Mouse (Mus musculus) hindbrain, embryonic 12.5 days (tissue): ENCODE data around the gene Tprg. TPM values are rescaled to one million over a fixed set of nuclear protein-coding genes. Genes with fewer than 3 reads are reported as not detected.
A peak's percentile ranks its signal among the peaks of the same experiment; 100 is the strongest.

Experiments used
- ATAC-seq: fragments of 200-750 bp; cut with Nextera tagmentation; 2 replicates; pipeline ENCODE4 v1.8.0; 2017; ENCODE audit warnings: moderate TSS enrichment; ENCODE audit not compliant: low FRiP score
- H3K27ac ChIP-seq: fragments of 300-500 bp; sonication (generic); 2 replicates; pipeline ENCODE4 v1.5.1; 2016; ENCODE audit warnings: mild to moderate bottlenecking
- H3K27me3 ChIP-seq: fragments of 300-500 bp; sonication (generic); 2 replicates; pipeline ENCODE4 v1.6.1; 2016; ENCODE audit warnings: mild to moderate bottlenecking
- H3K36me3 ChIP-seq: fragments of 300-500 bp; sonication (generic); 2 replicates; pipeline ENCODE4 v1.6.1; 2016; ENCODE audit warnings: mild to moderate bottlenecking
- H3K4me1 ChIP-seq: fragments of 300-500 bp; sonication (generic); 2 replicates; pipeline ENCODE4 v1.6.1; 2016
- H3K4me2 ChIP-seq: fragments of 300-500 bp; sonication (generic); replicated peaks from 2 replicates; pipeline ENCODE4 v1.6.1; 2016; ENCODE audit warnings: mild to moderate bottlenecking
- H3K4me3 ChIP-seq: fragments of 300-500 bp; sonication (generic); 2 replicates; pipeline ENCODE4 v1.5.1; 2016; ENCODE audit warnings: mild to moderate bottlenecking
- H3K9ac ChIP-seq: fragments of 300-500 bp; sonication (generic); 2 replicates; pipeline ENCODE4 v1.6.1; 2016; ENCODE audit warnings: mild to moderate bottlenecking, moderate library complexity
- H3K9me3 ChIP-seq: fragments of 300-500 bp; sonication (generic); replicated peaks from 2 replicates; pipeline ENCODE4 v1.6.1; 2016; ENCODE audit warnings: mild to moderate bottlenecking
- WGBS: fragments of 180-500 bp; shearing (Covaris S2); methylation state at CpG from one replicate; pipeline ENCODE4 v1.1.7; 2016; 5-methylcytosine and 5-hydroxymethylcytosine counted together
- polyA plus RNA-seq: library from polyadenylated mRNA; unstranded; fragments of >200 nt; fragmentation: Nextera tagmentation; extraction: Ambion mirVana; gene quantifications from 2 replicates; pipeline ENCODE4 v1.2.1, GENCODE M21; 2016

Tprg gene
- polyA plus RNA-seq = not detected in 2 replicates

DNA sequence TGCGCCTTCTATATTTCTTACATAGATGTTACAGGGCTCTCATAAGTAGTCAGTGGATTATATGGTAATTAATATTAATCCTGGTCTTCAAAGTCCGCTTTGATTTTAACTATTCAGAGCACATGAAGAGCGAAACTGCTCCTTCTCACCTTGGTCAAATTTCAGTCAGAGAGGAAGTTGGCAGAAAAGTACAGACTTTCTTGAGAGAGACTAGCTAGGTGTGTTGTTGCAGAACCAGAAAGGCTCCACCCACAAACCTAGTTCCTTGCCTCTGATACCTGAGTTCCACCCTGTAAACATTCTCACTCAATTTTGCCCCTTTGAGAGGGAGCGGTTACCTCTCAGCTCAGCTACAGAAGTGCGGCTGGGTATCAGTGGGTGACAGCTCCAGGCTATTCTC is at the start of gene Tprg:
Tprg (plus strand) TSS at position 301 of the 400 bp plus-strand sequence.
- Histone ChIP-seq H3K36me3 (no peaks in the 10 kb centered on the region), H3K27ac (no peak within 1 kb of the TSS), H3K9ac (no peak within 1 kb of the TSS), H3K27me3 (no peaks in the 10 kb centered on the region), H3K4me3 (no peak within 1 kb of the TSS), H3K4me1 (no peaks in the 10 kb centered on the region), H3K4me2 (no peak within 1 kb of the TSS), H3K9me3 (no peaks in the 10 kb centered on the region)
- ATAC-seq = no peak
- WGBS = 92% methylated on average over 5 of the region's 5 CpGs

DNA sequence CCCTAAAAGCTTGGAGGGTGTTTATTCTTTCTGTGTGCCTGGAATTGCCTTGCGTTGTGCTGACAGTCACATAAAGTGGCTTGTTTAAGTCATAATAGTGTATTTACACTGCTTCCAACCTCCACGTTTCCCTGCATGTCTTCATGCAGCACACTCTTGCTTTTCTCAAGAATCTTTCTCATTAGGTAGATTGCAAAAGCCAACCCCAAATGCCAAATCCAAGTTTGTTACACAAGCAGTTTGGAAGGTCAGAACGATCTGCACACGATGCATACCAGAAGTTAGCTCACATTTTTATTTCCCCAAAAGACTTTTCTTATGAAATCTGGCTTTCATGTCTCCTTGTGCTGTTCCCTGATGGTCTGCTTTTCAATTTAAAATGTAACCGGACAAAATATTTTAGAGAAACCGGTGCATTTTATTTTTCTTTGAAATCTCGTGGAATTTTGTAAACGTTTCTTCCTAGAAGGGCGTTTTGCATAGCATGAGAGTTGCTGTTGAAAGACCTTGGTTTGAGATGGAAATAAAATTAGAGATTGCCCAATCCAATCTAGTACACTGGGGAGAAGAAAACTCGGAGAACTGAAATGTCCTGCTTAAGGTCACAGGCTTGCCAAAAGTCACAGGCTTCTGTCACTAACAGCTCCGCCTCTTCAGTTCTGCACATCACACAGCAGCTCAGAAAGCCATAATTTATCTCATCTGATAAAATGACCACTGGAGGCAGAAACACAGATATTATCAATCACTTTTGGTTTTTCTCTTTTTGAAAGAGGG is 48.2 kb upstream of the Tprg start:
- Histone ChIP-seq H3K27ac (no peak overlapping the region), H3K36me3 (no peaks in the 10 kb centered on the region), H3K4me3 (no peak overlapping the region), H3K27me3 (no peaks in the 10 kb centered on the region), H3K9me3 (no peaks in the 10 kb centered on the region), H3K4me1 (no peaks in the 10 kb centered on the region), H3K4me2 (no peak overlapping the region), H3K9ac (no peak overlapping the region)
- ATAC-seq = no peak
- WGBS = 83% methylated on average over 11 of the region's 11 CpGs

DNA sequence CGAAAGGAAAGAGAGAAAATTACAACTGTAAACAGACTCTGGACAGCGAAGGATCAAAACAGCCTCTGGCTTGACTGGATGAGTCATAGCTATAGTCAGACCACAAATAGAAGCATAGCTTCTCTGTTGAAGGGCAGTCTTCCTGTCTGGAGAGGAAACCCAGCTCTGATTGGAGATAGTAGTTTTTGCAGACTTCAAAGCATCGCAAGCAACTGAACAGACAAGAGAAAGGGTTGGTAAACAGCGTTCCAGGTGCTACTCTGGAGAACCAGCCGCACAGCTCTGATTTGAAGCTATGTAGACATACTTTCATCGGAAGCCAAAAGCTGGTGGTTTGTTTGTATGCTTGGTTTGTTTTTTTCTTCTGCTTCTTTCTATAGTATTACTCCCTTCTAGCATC is 37.7 kb upstream of the Tprg start:
- no peak for ATAC-seq
- Histone ChIP-seq H3K9ac (no peak overlapping the region), H3K4me3 (no peak overlapping the region), H3K27me3 (no peaks in the 10 kb centered on the region), H3K4me1 (no peaks in the 10 kb centered on the region), H3K27ac (no peak overlapping the region), H3K9me3 (no peaks in the 10 kb centered on the region), H3K36me3 (no peaks in the 10 kb centered on the region), H3K4me2 (no peak overlapping the region)
- 92% methylated on average over 6 of the region's 6 CpGs for WGBS

DNA sequence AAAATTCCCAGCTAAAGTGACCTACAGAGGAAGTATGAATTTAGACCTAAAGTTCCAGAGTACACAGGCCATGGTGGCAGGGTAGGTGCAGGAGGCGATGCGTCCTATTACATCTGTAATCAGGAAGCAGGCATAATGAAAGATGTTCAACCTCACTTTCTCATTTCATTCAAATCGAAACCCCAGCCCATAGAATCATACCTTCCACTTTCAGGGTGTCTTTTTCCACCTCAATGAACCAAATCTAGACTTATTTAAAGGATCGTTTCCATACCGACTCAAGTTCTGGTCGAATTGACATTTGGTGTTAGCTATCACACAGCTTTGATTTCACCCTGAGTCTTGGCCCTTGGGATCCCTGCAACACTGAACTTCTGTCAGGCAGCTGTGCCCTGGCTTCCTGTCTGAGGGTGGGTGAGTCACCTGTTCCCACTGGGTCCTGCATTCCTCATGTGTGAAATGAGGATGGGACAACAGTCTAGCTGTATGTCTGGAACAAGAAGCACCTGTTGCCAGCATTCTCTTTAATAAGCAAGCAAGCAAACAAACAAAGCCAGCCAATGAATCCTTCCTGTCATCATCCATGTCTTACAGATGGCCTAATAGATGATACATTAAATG is 36.4 kb upstream of the Tprg start:
- no peaks in the 10 kb centered on the region for H3K36me3 ChIP-seq
- no peaks in the 10 kb centered on the region for H3K27me3 ChIP-seq
- no peak overlapping the region for H3K4me3 ChIP-seq
- ATAC-seq = no peak
- 87% methylated on average over 6 of the region's 6 CpGs for WGBS
- H3K27ac ChIP-seq = no peak overlapping the region
- no peaks in the 10 kb centered on the region for H3K4me1 ChIP-seq
- H3K9me3 ChIP-seq = no peaks in the 10 kb centered on the region
- no peak overlapping the region for H3K9ac ChIP-seq
- no peak overlapping the region for H3K4me2 ChIP-seq

DNA sequence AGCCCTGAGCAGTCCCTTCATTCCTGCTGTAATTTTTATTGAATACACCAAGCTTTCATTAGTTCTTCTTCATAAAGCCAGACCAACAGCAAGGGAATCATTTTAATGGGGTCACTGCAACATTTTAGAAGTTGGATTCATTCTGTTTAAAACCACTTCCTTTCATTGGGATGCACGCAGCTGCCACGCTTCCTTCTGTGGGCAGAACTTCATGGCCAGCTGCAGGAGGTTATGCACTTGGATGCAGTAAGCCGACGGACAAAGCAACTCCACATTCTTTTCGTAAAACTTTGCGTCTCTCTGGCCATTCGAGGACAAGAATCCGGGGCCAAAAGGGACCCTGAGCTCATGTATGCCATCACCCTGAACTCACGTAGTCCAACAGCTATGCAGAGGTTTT is 35.5 kb upstream of the Tprg start:
- no peaks in the 10 kb centered on the region for H3K27me3 ChIP-seq
- WGBS = 85% methylated on average over 9 of the region's 9 CpGs
- H3K9ac ChIP-seq = no peak overlapping the region
- H3K27ac ChIP-seq = no peak overlapping the region
- H3K9me3 ChIP-seq = no peaks in the 10 kb centered on the region
- H3K4me1 ChIP-seq = no peaks in the 10 kb centered on the region
- H3K36me3 ChIP-seq = no peaks in the 10 kb centered on the region
- H3K4me2 ChIP-seq = no peak overlapping the region
- no peak for ATAC-seq
- no peak overlapping the region for H3K4me3 ChIP-seq

DNA sequence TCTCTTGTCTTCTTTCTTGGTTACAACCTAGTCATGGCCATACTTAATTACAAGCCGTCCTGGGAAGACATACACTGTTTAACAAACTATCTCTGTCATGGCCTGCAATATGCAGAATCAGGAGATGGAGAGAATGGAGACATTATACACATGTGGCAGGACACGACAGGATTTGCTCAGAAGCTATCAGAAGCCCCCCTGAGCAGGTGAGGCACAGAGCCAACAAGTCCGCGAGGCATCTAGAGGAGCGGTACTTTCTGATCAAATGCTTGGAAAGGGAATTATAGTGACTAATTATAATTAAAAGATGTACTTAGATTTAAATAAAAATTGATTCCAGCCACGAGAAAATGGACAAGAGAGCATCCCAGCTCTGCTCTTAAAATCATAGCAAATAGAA is 32.0 kb upstream of the Tprg start:
- no peak overlapping the region for H3K4me3 ChIP-seq
- H3K27ac ChIP-seq = no peak overlapping the region
- no peaks in the 10 kb centered on the region for H3K27me3 ChIP-seq
- H3K4me2 ChIP-seq = no peak overlapping the region
- WGBS = 90% methylated on average over 6 of the region's 6 CpGs
- no peak overlapping the region for H3K9ac ChIP-seq
- no peaks in the 10 kb centered on the region for H3K4me1 ChIP-seq
- ATAC-seq = no peak
- H3K36me3 ChIP-seq = no peaks in the 10 kb centered on the region
- no peaks in the 10 kb centered on the region for H3K9me3 ChIP-seq

DNA sequence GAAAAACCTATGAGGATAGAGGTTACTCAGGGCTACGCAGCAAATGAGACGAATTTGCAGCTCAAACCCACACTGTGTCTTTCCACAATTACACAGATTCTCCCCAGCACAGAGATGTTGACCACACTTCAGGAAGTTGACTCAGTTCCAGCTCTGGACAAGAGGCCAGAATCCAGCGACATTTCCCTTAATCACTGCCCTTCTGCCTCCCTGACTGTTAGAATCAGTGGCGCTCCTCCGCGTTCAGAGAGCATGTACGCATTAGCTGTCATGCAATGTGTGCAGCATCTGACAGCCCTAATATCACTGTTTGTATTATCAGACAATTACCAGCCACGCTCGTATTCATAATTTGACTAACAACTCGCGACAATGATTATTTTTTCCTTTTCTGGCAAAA is 31.4 kb upstream of the Tprg start:
- WGBS = 87% methylated on average over 11 of the region's 11 CpGs

DNA sequence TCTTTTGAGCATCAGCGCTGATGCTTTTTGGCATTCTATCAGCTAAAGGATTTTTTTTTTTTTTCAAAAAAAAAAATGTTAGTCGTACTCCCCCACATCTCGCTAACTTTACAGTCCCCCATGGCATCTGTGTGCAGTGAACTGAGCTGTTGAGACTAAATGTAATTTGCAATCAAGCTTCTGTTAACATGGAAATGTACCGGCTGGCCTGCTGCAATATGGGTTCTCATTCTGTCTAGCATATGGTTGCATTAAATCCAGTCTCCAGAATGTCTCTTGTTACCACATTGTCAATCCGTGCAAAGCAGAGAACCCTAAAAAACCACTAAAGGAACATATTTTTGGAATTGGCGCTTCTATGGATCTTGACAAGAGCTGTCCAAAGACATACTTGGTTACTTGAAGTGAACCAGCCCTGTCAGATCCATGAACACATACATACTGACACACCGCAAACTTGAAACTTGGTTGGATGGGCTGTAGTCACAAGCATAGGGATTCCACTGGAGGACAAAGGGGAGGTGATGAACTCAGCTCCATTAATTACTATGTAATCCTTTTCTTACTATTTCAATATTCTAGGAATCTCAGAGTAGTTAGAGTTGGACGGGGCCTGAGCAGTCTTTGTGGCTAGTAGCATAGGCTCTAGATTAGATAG is 30.9 kb upstream of the Tprg start:
- no peaks in the 10 kb centered on the region for H3K9me3 ChIP-seq
- H3K4me2 ChIP-seq = no peak overlapping the region
- no peaks in the 10 kb centered on the region for H3K27me3 ChIP-seq
- 92% methylated on average over 8 of the region's 8 CpGs for WGBS
- H3K36me3 ChIP-seq = no peaks in the 10 kb centered on the region
- H3K4me3 ChIP-seq = no peak overlapping the region
- H3K27ac ChIP-seq = no peak overlapping the region
- no peaks in the 10 kb centered on the region for H3K4me1 ChIP-seq
- H3K9ac ChIP-seq = no peak overlapping the region
- no peak for ATAC-seq

More for the DNA sequence above, 31.4 kb upstream of the Tprg start:
- no peak overlapping the region for H3K27ac ChIP-seq
- no peaks in the 10 kb centered on the region for H3K4me1 ChIP-seq
- H3K27me3 ChIP-seq = no peaks in the 10 kb centered on the region
- H3K4me2 ChIP-seq = no peak overlapping the region
- ATAC-seq = no peak
- no peaks in the 10 kb centered on the region for H3K9me3 ChIP-seq
- no peak overlapping the region for H3K4me3 ChIP-seq
- H3K36me3 ChIP-seq = no peaks in the 10 kb centered on the region
- H3K9ac ChIP-seq = no peak overlapping the region

DNA sequence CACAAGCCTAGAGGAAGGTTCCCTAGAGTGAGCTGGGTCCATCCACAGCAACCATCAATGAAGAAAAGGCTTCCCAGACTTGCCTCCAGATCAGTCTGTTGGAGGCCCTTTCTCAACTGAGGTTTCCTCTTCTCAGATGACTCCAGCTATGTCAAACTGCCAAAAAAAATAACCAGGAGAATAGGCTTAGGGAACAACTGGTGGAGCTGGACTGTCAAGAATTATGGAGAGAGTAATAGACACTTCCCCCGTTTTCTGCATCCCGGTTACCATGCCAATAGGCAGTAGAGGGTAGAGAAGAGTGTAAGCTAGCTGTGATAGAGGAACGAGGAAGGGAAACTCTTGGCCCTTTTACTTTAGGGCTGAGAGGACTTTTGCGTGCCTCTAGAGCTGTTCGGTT is 24.3 kb upstream of the Tprg start:
- H3K4me2 ChIP-seq = no peak overlapping the region
- H3K9me3 ChIP-seq = no peaks in the 10 kb centered on the region
- no peaks in the 10 kb centered on the region for H3K27me3 ChIP-seq
- no peak overlapping the region for H3K9ac ChIP-seq
- 94% methylated on average over 5 of the region's 5 CpGs for WGBS
- no peak for ATAC-seq
- H3K4me1 ChIP-seq = no peaks in the 10 kb centered on the region
- no peak overlapping the region for H3K4me3 ChIP-seq
- H3K36me3 ChIP-seq = no peaks in the 10 kb centered on the region
- no peak overlapping the region for H3K27ac ChIP-seq

DNA sequence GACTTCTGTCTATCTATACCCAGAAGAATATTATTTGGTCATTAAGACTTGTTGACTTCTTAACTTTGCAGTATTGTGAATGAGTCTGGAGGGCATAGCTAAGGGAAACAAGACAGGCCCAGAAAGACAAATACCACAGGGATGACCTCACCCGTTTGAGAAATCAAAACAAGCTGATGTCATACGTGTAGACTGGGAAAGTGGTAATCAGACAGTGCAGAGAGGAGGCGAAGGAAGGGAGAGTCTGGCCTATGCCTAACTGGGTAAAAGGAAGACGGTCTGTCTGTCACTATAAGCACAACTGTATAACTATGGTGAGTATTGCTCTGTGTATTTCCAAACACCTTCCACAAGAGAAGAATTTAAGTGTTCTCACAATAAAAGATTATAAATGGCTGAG is 23.7 kb upstream of the Tprg start:
- Histone ChIP-seq H3K4me1 (no peaks in the 10 kb centered on the region), H3K27me3 (no peaks in the 10 kb centered on the region), H3K9me3 (no peaks in the 10 kb centered on the region), H3K9ac (no peak overlapping the region), H3K36me3 (no peaks in the 10 kb centered on the region), H3K27ac (no peak overlapping the region), H3K4me2 (no peak overlapping the region), H3K4me3 (no peak overlapping the region)
- ATAC-seq = no peak
- WGBS = 86% methylated on average over 4 of the region's 4 CpGs

DNA sequence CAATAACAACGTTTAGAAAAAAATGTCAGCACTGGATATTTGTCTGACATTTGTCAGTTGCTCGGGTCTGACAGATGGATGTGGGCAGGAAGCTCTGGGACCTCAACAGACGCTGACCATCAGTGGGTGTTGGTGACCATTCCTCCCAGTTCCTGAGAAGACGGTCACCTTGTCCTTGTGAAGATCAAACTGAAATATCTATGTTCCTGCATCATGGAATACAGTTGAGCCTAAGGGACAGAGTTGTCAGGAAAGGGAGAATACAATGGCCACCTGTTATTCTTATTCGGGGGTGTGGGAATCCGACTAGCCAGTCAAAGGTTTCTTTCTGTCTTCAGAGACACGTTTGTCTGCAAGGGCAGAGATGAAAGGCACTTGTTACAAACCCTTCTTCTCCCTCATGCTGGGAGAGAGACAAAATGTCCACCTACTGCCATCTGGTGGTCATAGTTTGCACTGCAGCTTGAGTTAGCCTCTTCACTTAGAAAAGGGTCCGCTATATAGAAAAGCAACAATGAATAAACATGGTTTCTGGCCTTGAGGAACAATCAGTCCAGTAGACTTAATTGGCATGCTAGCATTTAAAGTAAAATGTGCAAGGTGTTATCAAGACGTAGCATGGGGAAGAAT is 23.0 kb upstream of the Tprg start:
- H3K4me1 ChIP-seq = no peaks in the 10 kb centered on the region
- no peaks in the 10 kb centered on the region for H3K36me3 ChIP-seq
- H3K9ac ChIP-seq = no peak overlapping the region
- H3K27me3 ChIP-seq = no peaks in the 10 kb centered on the region
- ATAC-seq = peak; percentile 71
- no peak overlapping the region for H3K4me2 ChIP-seq
- WGBS = 38% methylated on average over 9 of the region's 9 CpGs
- no peaks in the 10 kb centered on the region for H3K9me3 ChIP-seq
- no peak overlapping the region for H3K27ac ChIP-seq
- H3K4me3 ChIP-seq = no peak overlapping the region

DNA sequence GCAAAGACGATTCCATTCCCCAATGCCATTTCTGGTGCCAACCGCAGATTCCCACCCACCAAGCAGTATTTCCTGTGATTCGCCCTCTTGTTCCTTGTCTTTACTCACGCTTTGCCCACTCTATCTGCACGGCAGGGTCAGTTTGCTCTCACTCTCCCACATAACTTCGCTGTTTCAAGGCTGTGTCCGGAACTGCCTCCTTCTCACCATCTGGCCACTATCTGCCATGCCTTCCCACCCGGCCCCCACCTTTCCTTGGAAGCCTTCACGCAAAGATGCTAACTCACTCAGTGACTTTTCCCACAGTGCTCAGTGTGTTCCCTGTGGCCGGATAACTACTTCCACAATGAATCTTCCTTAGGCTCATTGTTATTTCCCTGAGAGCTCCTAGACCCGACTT is 21.4 kb upstream of the Tprg start:
- no peaks in the 10 kb centered on the region for H3K9me3 ChIP-seq
- no peak overlapping the region for H3K4me2 ChIP-seq
- no peaks in the 10 kb centered on the region for H3K27me3 ChIP-seq
- H3K27ac ChIP-seq = no peak overlapping the region
- H3K4me3 ChIP-seq = no peak overlapping the region
- H3K4me1 ChIP-seq = no peaks in the 10 kb centered on the region
- H3K9ac ChIP-seq = no peak overlapping the region
- ATAC-seq = no peak
- no peaks in the 10 kb centered on the region for H3K36me3 ChIP-seq
- WGBS = 85% methylated on average over 11 of the region's 11 CpGs
